Mouse (Mus musculus) heart, postnatal 0 days (tissue): ENCODE data around the gene Mast2. TPM values are rescaled to one million over a fixed set of nuclear protein-coding genes. Genes with fewer than 3 reads are reported as not detected.
A peak's percentile ranks its signal among the peaks of the same experiment; 100 is the strongest.

Experiments used
- ATAC-seq: fragments of 200-750 bp; cut with Nextera tagmentation; 2 replicates; pipeline ENCODE4 v1.8.0; 2017; ENCODE audit warnings: low read depth, moderate number of reproducible peaks, moderate library complexity; ENCODE audit not compliant: insufficient read depth
- DNase-seq: peaks from one replicate; pipeline ENCODE4 v3.0.0-alpha.2; 2016; ENCODE audit warnings: low spot score
- H3K27ac ChIP-seq: fragments of 300-500 bp; sonication (generic); 2 replicates; pipeline ENCODE4 v1.5.1; 2014; ENCODE audit warnings: low read depth, mild to moderate bottlenecking
- H3K27me3 ChIP-seq: fragments of 300-500 bp; sonication (generic); 2 replicates; pipeline ENCODE4 v1.6.1; 2014; ENCODE audit warnings: low read length, mixed read lengths; ENCODE audit not compliant: control insufficient read depth, insufficient read depth
- H3K36me3 ChIP-seq: fragments of 300-500 bp; sonication (generic); replicated peaks from 2 replicates; pipeline ENCODE4 v1.6.1; 2014; ENCODE audit warnings: low read length, mixed read lengths; ENCODE audit not compliant: control insufficient read depth, insufficient read depth
- H3K4me1 ChIP-seq: fragments of 300-500 bp; sonication (generic); 2 replicates; pipeline ENCODE4 v1.6.1; 2014; ENCODE audit warnings: antibody characterized with exemption; ENCODE audit not compliant: control insufficient read depth, insufficient read depth
- H3K4me2 ChIP-seq: fragments of 300-500 bp; sonication (generic); 2 replicates; pipeline ENCODE4 v1.6.1; 2014; ENCODE audit warnings: low read depth, mild to moderate bottlenecking, low read length, moderate library complexity
- H3K4me3 ChIP-seq: fragments of 300-500 bp; sonication (generic); 2 replicates; pipeline ENCODE4 v1.5.1; 2014; ENCODE audit warnings: low read depth, low read length
- H3K9ac ChIP-seq: fragments of 300-500 bp; sonication (generic); replicated peaks from 2 replicates; pipeline ENCODE4 v1.6.1; 2014; ENCODE audit warnings: low read depth, low read length, mixed read lengths
- H3K9me3 ChIP-seq: fragments of 300-500 bp; sonication (generic); replicated peaks from 2 replicates; pipeline ENCODE4 v1.6.1; 2016; ENCODE audit warnings: low read length; ENCODE audit not compliant: control insufficient read depth
- CTCF ChIP-seq: IDR thresholded peaks from 2 replicates; pipeline ENCODE4 v1.5.1; 2016; ENCODE audit warnings: antibody characterized with exemption, control low read depth, low read depth
- EP300 ChIP-seq: IDR thresholded peaks from 2 replicates; pipeline ENCODE4 v1.6.1; 2016; ENCODE audit warnings: antibody characterized with exemption, low read depth
- whole genome bisulfite sequencing: fragments of 180-500 bp; shearing (Covaris S2); extraction: QIAGEN DNeasy Blood & Tissue Kit; methylation state at CpG from one replicate; pipeline ENCODE4 v1.1.7; 2014; 5-methylcytosine and 5-hydroxymethylcytosine counted together
- polyA plus RNA-seq: library from polyadenylated mRNA; unstranded; fragments of >200 nt; fragmentation: Nextera tagmentation; extraction: Ambion mirVana; gene quantifications from 2 replicates; pipeline ENCODE4 v1.2.1, GENCODE M21; 2015
- total RNA-seq: library from RNA; depleted of rRNA; stranded (reverse); fragments of >200 nt; gene quantifications from 2 replicates; pipeline ENCODE4 v1.2.3, GENCODE M21; 2014; ENCODE audit warnings: low replicate concordance

Mast2 gene
- total and polyA plus RNA-seq, 2 experiments from 2014 or later, result 14.9 to 52.5 TPM

DNA sequence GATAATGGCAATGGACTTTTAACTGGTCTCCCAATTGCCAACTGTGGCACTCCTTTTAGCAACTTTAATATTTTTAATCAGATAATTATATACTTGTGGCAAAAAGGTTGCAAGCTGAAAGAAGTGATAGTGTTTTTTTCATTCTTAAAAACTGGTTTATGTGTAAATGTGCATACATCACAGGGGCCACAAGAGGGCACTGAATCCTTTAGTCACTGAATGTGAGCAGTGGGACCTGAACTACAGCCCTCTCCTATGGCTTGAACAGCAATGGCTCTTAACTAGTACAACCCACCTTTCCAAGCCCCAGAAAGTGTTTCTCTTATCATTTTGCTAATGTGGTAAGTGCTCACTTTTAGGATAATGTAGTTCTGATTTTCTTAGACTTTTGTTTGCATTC is 121.9 kb downstream of the Mast2 start:
- H3K4me1 ChIP-seq, result no peaks in the 10 kb centered on the region
- no peak overlapping the region for H3K4me3 ChIP-seq
- no peak overlapping the region for H3K4me2 ChIP-seq
- H3K9ac ChIP-seq, result no peak overlapping the region
- TF ChIP-seq EP300 (no peak), CTCF (peak; percentile 84)
- H3K27me3 ChIP-seq, result no peaks in the 10 kb centered on the region
- 0 out of 2 replicates have a peak, but pooled peaks cover 4% of the 10 kb centered on the region for H3K36me3 ChIP-seq
- peak; percentile 80 for DNase-seq
- no peak overlapping the region for H3K27ac ChIP-seq
- no peaks in the 10 kb centered on the region for H3K9me3 ChIP-seq
- ATAC-seq, result peak; percentile 62; the same call in 1 of the 2 replicates

DNA sequence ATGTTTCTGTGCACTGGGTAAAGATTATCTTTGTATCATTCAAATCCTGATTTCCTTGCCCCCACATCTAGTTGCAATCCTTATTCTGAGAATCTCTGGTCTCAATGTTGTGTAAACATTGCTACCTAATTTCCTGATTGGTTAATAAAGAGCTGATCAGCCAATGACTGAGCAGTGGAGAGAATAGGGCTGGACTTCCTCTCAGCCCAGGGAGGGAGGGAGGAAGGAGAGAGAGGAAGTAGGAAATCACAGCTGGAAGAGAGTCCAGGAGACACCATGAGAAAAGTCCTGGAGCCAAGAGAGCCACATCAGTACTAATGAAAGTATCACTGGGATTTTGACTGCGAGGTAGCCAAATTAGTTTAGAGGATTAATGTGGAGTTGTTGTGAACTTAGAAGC is 127.7 kb downstream of the Mast2 start:
- Histone ChIP-seq H3K9me3 (no peaks in the 10 kb centered on the region), H3K4me2 (no peak overlapping the region), H3K4me1 (no peaks in the 10 kb centered on the region), H3K4me3 (no peak overlapping the region), H3K9ac (no peak overlapping the region), H3K27me3 (no peaks in the 10 kb centered on the region), H3K27ac (no peak overlapping the region), H3K36me3 (peaks cover 11% of the 10 kb centered on the region)
- ATAC-seq, result no peak
- TF ChIP-seq EP300 (no peak), CTCF (no peak)
- WGBS, result 84% methylated on average over 1 of the region's 1 CpGs
- no peak for DNase-seq

DNA sequence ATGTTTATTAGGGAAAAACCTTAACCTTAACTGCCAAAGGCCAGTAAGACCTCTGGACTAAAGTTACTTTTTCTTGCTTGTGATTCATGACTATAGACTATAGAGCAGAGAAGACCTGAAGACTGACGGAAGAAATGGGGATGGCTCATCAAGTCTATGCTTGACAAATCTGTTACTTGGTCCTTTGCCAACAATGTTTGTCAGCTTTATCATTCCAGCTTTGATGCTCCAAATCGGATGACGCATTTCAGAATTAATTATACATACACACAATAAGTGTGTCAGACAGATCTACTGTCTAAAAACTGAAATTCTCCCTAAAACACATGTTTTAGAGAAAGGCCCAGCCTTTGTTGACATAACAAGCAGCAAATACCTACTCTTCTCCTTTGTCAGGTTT is 134.7 kb downstream of the Mast2 start:
- Histone ChIP-seq H3K9ac (no peak overlapping the region), H3K27ac (no peak overlapping the region), H3K27me3 (no peaks in the 10 kb centered on the region), H3K9me3 (no peaks in the 10 kb centered on the region), H3K4me3 (no peak overlapping the region), H3K4me2 (no peak overlapping the region), H3K4me1 (no peaks in the 10 kb centered on the region), H3K36me3 (peaks cover 70% of the 10 kb centered on the region)
- TF ChIP-seq CTCF (no peak), EP300 (no peak)
- no peak for ATAC-seq
- no peak for DNase-seq
- 97% methylated on average over 3 of the region's 3 CpGs for WGBS

DNA sequence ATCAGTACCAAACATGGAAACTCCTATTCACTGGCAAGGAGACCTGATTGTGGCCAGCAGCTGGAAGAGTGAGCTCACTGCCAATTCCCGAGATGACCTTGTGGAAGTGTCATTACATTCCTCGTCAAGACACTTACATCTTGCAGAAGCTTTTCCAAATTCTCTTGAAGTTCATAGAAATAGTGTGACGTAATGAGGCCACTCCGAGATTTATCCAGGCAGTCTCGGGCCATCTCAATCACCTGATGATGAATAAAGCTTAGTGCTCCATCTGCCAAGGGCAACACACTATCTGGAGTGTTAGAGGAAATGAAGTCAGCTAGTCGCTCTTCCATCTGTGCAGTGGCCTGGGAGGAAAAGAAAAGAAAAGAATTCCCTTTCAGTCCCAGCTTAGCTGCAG is 141.9 kb downstream of the Mast2 start:
- no peak overlapping the region for H3K4me2 ChIP-seq
- H3K9me3 ChIP-seq, result no peaks in the 10 kb centered on the region
- no peaks in the 10 kb centered on the region for H3K27me3 ChIP-seq
- no peak for TF ChIP-seq CTCF
- TF ChIP-seq EP300, result no peak
- whole genome bisulfite sequencing, result 24% methylated on average over 6 of the region's 6 CpGs
- H3K4me3 ChIP-seq, result no peak overlapping the region
- H3K27ac ChIP-seq, result peak overlapping the region; percentile 50; the same call in 1 of the 2 replicates
- peak; percentile 60 for DNase-seq
- no peak overlapping the region for H3K9ac ChIP-seq
- peak; percentile 76 for ATAC-seq
- no peaks in the 10 kb centered on the region for H3K4me1 ChIP-seq
- H3K36me3 ChIP-seq, result peaks cover 76% of the 10 kb centered on the region

DNA sequence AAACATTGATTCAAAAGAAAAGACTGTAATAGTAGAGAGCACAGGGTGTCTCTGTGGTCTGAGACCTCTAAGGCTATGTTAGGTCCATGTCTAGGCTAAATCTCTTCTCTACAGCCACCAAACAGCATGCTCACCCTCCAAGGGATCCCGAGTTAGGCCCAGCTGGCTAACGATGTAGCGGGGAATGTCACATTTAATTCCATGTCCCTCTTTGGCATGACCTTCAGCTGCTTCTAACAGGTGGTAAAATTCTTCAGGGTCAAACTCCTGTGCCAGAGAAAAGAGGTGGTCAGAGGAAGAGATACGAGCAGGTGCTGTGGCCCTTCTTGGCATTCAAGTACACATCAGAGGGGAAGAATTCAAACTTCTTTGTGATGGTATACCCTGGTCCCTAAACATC is 146.4 kb downstream of the Mast2 start:
- Histone ChIP-seq H3K4me2 (no peak overlapping the region), H3K9me3 (no peaks in the 10 kb centered on the region), H3K4me1 (no peaks in the 10 kb centered on the region), H3K4me3 (no peak overlapping the region), H3K36me3 (peaks cover 87% of the 10 kb centered on the region), H3K9ac (no peak overlapping the region), H3K27me3 (no peaks in the 10 kb centered on the region), H3K27ac (no peak overlapping the region)
- no peak for TF ChIP-seq EP300
- TF ChIP-seq CTCF, result no peak
- 88% methylated on average over 4 of the region's 4 CpGs for WGBS
- DNase-seq (no peak), ATAC-seq (no peak)

DNA sequence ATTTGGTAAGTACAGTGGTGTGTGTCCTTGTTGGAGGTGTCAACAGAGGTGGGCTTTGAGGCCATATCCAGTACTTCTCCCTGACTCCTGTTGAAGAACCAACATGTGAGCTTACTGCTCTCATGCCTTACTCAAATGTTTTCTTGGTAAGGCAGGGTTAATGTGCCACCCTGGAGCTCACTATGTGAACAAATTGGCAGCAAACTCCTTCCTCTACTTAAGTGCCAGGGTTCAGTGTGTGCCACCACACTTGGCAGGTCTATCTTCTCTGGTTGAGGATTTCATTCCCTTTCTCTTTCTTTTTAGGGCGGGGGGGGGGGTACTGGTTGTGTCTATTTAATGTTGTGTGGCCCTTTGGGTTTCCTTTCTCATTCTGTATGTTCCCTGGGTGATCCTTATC is 159.4 kb downstream of the Mast2 start:
- Histone ChIP-seq H3K9me3 (no peaks in the 10 kb centered on the region), H3K36me3 (peaks cover 34% of the 10 kb centered on the region), H3K4me2 (no peak overlapping the region), H3K27ac (no peak overlapping the region), H3K27me3 (no peaks in the 10 kb centered on the region), H3K4me3 (no peak overlapping the region), H3K4me1 (no peaks in the 10 kb centered on the region), H3K9ac (no peak overlapping the region)
- WGBS, result 7% methylated on average over 1 of the region's 1 CpGs
- ATAC-seq (no peak), DNase-seq (no peak)
- no peak for TF ChIP-seq EP300
- TF ChIP-seq CTCF, result no peak
